Mouse (Mus musculus) liver, postnatal 0 days (tissue): ENCODE measurements around the gene Fbrsl1.

Experiments
- CTCF ChIP-seq: sonication (generic); IDR thresholded peaks from 2 replicates; pipeline ENCODE4 v1.5.1; 2016; ENCODE audit warnings: antibody characterized with exemption, low read depth
- EP300 ChIP-seq: IDR thresholded peaks from 2 replicates; pipeline ENCODE4 v1.6.1; 2016; ENCODE audit warnings: antibody characterized with exemption, low read depth, mild to moderate bottlenecking

DNA sequence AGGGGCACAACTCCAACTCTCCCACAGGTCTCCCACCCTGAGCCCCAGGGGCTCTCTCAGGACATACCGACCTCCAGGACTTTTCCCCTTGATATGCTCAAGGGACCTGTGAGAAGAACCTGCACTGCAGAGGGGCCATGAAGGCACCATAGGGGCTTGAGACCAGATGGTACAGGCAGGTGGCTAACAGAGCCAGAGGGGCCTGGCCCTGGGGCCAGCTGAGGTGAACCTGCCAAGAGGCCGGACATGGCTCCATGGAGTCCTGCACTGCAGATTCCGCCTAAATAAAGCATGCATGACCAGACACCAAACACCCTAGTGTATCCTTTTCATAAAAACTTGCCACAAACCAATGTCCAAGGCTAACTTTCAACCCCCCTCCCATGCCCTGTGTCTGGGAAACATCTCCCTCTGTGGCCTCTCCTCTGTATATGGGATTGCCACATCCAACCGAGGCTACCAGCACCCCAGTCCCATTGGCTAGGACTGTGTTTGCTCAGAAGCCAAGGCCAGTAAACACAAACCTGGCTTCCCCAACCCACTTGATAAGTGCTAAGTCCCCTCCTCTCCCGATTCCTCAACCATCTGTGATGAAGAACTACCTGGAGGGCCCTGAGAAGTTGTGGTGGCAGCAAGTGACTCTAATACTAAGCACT, 53.2 kb downstream of the Fbrsl1 start:
- TF ChIP-seq CTCF (no peak), EP300 (no peak)
